Mouse (Mus musculus): ENCODE data around the gene Sp9.

DNA sequence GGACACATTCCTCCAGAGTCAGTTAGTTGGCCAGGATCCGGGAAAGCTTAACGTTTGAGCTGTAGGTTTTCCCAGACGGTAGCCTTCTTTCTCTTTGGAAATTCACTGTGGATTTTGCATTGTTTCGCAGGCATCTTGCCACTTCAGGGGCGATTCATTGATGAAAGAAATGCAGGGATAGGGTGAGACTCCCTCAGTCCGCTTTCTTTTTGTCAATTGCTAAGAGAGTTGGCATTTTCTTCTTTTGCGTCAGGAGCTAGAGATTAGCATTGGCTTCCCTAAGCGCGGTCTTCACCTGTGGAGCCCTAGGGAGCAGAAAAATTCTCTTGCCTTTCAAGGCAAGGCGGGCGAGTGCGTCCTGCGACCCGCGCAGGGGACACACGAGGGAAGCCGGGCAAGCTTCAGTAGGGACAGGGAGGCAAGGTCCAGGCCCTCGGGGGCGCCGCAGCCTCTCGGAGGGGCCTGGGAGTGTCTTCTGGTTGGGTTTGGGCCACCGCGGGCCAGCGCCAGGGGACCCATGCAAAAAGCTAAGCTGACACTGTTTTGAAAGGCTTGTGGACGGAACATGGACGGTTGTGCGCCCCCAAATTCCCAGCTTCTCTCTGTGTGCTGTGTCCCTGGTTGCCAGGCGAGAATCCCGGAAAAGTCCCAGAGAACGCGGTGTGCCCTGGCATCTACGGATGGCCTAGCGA is 8.8 kb downstream of the Sp9 start:
- TF ChIP-seq GATA1 (IDR thresholded peaks at IDR 0.05; ENCODE audit: borderline replicate concordance, low read length) (no peak), CTCF (IDR thresholded peaks at IDR 0.05; ENCODE audit: low read depth, low read length) (no peak), TAL1 (conservative IDR thresholded peaks at IDR 0.05; ENCODE audit: low read depth, low read length) (no peak)
